Mouse (Mus musculus) 416B (cell line): ENCODE results near the gene Gls2.

Experiments
- DNase-seq: peaks from one replicate; pipeline ENCODE4 v3.0.0; 2011; ENCODE audit warnings: low read depth

The Gls2 gene

DNA sequence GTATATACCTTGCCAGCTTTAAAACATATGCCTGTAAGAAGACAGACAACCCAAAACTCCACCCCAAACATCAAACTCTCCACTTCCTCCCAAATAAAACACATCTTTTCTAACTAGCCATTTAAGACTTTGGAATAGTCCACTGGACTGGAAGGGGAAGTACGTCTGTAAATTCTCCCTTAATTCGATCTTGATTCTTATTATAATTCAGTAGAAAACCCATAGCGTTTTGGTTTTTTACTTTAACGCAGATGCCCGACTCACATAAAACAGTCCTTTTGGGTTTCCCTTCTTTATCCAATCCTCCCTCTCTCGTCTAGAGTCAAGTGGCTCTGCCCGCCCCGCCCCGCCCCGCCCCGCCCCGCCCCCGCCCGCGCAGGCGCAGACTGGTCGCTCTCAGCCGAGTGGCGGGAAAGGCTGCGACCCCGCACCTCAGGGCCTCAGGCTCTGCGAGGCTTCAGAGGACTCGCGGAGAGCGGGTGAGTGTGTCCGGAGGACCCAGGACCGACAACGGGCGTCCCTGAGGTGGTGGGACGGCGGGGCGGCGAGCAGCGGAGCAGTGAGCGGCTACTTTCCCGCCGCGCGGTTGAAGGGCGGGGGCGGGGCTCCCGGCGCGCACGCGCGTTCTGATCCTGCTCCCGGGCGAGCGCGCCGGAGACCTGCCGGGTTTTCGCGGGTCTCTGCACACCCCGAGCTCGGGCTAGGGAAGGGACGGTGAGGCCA, 37.6 kb downstream of the Gls2 start, which contains the start of gene Timeless:
Timeless (plus strand) TSS at position 369 of the 723 bp plus-strand sequence.
- peak; percentile 93 for DNase-seq

DNA sequence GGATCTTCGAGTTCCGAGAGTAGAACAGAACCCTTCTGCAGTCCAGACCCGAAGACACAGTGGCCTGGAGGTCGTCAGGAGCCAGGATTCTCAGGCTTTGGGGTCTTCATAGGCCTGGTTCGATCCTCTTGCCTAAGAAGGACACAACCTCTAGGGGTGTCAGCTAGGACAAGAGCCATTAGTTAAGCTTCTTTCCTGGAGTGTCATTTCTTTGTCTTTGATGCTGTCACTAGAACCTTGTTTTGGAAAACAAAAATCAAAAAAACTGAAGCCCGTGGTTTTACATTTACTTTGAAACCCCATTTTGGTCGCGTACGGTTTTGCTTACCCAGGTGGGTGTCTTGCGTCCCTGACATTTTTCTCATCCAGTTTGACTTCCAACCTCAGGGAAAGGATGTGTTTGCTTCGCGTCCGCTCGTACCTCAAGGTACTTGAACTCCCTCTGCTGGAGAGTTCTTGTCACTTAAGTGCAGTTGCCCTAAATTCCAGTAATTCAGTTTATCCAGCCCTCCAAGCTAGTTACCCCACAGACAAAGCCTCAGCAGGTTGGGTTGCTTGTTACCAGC, 38.2 kb downstream of the Gls2 start:
- DNase-seq, result peak; percentile 94

GRCm38 (mm10) chr10:128236321-128236720, 42.1 kb downstream of the Gls2 start:
- no peak for DNase-seq

GRCm38 (mm10) chr10:128237807-128238480, 43.7 kb downstream of the Gls2 start:
- peak; percentile 33 for DNase-seq

- DNase-seq, result peak; percentile 24
Measured at GRCm38 (mm10) chr10:128239140-128239539, 44.9 kb downstream of the Gls2 start.

- DNase-seq, result no peak
Measured at GRCm38 (mm10) chr10:128240131-128240530, 45.9 kb downstream of the Gls2 start.

- no peak for DNase-seq
Measured at GRCm38 (mm10) chr10:128243252-128243651, 49.0 kb downstream of the Gls2 start.

GRCm38 (mm10) chr10:128244121-128244520, 49.9 kb downstream of the Gls2 start:
- DNase-seq, result no peak

- no peak for DNase-seq
Measured at GRCm38 (mm10) chr10:128247020-128247732, 52.9 kb downstream of the Gls2 start.

DNA sequence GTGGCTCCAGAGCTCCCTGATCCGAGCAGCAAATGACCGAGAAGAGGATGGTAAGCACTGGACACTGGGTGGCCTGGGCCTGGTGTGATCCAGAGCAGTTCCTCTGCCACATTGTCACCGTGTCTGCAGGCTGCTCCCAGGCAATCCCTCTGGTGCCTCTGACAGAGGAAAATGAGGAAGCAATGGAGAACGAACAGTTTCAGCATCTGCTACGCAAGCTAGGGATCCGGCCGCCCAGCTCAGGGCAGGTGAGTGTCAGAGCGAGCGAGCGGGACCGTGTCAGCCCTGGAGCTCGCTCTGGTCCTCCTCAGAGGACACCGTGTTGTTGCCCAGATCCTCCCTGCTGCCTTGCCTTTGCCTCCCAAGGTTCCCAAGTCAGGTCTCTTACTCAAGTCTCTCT, 56.3 kb downstream of the Gls2 start:
- no peak for DNase-seq

DNA sequence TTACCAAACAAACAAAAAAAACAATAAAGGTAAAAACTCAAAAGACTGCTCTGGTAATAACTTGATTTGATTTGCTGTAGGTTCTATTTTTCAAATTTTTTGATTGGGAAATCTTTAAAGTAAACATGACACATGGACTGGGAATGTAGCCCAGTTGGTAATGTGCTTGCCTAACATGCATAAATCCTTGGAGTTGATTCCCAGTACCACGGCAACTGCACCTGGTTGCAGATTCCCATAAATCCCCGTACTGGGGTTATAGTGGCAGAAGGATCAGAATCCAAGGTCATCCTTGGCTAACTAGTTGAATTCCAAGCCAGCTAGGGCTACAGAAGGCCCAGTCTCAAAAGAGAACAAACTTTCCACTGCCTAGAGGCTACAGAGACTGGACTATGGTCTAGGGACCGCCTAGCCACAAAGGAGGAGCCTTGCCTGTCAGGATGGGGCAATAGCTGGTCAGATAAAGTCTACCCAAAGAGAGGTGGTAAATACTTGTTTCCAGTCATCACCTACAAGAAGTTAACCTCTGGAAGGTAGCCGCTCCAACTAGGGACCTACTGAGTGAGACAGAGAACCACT, 59.5 kb downstream of the Gls2 start, which contains the start of gene Apon:
Apon (plus strand) TSS at position 420 of the 579 bp plus-strand sequence.
- no peak for DNase-seq

- no peak for DNase-seq
Measured at GRCm38 (mm10) chr10:128255925-128256324, 61.7 kb downstream of the Gls2 start.

- peak; percentile 90 for DNase-seq
Measured at GRCm38 (mm10) chr10:128256328-128256727, 62.1 kb downstream of the Gls2 start.

DNA sequence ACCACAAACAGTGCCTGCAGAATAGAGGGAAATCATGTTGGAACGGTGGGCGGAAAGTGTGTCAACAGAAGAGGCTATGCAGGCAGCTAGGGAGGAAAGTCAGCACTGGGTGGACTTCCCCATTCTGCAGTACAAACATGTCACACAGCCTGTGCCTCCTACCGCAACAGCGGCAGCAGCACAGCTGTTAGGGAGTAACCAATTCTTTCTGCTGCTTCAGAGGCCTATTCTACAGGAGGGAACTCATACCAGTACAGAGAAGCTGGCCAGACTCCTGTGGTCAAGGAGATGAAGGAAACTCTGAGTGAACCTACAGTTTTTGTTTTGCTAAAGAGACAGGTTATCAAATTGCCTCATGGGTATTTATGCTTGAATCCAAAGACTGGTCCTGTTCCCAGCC, 64.7 kb downstream of the Gls2 start:
- peak; percentile 74 for DNase-seq
